In the genomic region with DNA sequence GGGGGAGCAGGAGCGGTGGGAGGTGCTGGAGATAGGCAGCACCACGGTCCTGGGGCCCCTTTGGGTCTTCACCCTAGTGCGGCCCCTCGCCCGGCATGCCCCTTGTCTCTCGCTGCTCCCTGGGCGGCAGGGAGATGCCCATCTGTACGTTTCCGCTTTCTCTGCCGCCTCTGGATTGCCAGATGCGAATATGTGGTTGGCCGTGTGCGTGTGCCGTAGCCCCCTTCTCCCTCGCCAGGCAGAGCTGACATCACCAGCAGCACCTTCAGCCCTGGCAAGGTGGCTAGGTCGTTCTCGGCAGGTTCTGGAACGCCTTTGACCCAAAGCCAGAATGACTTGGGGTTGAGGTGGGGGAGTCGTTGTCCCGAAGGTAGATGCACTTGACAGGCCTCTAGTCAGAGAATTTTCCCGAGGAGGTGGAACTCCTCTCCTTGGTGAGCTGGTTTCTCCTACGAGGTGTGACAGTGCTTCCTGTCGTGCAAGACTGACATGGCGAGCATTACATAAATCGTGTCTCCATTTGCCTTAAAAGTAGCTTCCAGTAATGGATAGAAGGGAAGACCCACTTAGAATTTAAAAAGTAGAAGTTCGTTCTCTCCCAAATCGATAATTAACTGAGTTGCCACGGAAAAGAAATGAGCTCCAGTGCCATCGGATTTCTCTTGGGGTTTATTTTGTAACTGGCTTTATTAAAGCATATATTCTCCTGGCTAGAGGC, we compare ENCODE assay signal across 8 mouse cellular contexts. TPM values are rescaled to one million over a fixed set of nuclear protein-coding genes. Genes with fewer than 3 reads are reported as not detected.
A peak's percentile ranks its signal among the peaks of the same experiment; 100 is the strongest.
DNase-seq lines count a peak whose midpoint lies in the region; ATAC-seq and TF ChIP-seq lines count a peak whose summit lies in the region.

No protein-coding gene starts in this region.

- WGBS in intestine, embryonic 16.5 days = 5% methylated on average over 27 of the region's 29 CpGs

- H3K4me2 ChIP-seq in intestine, embryonic 16.5 days (ENCODE audit: low read depth, low read length) = peak overlapping the region; percentile 68
- H3K4me2 ChIP-seq in myocyte (ENCODE audit: low read depth) = peak overlapping the region; percentile 95

- peaks cover 11% of the 10 kb centered on the region for H3K4me1 ChIP-seq in intestine, embryonic 16.5 days (ENCODE audit: control insufficient read depth, insufficient read depth, low read length)

- H3ac ChIP-seq in myocyte (ENCODE audit: control insufficient read depth, insufficient read length) = peak overlapping the region; percentile 40

- DNase-seq in gastrocnemius, adult 2 months = no peak
- DNase-seq in gastrocnemius, adult 18-20 months (ENCODE audit: low spot score) = no peak
- DNase-seq in thymus, adult 18-20 months = peak; percentile 50 to 62
- DNase-seq in thymus, postnatal 36 days = no peak
- no peak for DNase-seq in right cerebral cortex, postnatal 36 days (ENCODE audit: low spot score in 2 of 2)

- intact Hi-C loops in gastrocnemius, adult 2 months (cut with DNase I) = loop anchor here (2.0 to 5.0 kb wide), 5 partner anchors 106 to 321 kb away; partner anchors contain the start of gene Ttc7b

- H3K79me2 ChIP-seq in myocyte (ENCODE audit: control insufficient read depth, insufficient read depth) = peaks cover 55% of the 10 kb centered on the region

- peak overlapping the region; percentile 96 for H3K9ac ChIP-seq in intestine, embryonic 16.5 days (ENCODE audit: low read depth, low read length)

- H3K4me3 ChIP-seq in gastrocnemius, adult 2 months = peak overlapping the region; percentile 95
- peak overlapping the region; percentile 98 for H3K4me3 ChIP-seq in intestine, embryonic 16.5 days (ENCODE audit: low read length)
- H3K4me3 ChIP-seq in myocyte = peak overlapping the region; percentile 87

- no peak for TF ChIP-seq CTCF in gastrocnemius, adult 2 months (IDR thresholded peaks at IDR 0.05)

- peaks cover 23% of the 10 kb centered on the region for H3K36me3 ChIP-seq in intestine, embryonic 16.5 days (ENCODE audit: control insufficient read depth, insufficient read depth, low read length)
- peaks cover 38% of the 10 kb centered on the region for H3K36me3 ChIP-seq in myocyte (ENCODE audit: control insufficient read depth, insufficient read depth)

- no peaks in the 10 kb centered on the region for H3K27me3 ChIP-seq in intestine, embryonic 16.5 days (replicated peaks; ENCODE audit: control insufficient read depth, insufficient read depth, low read length)
- no peaks in the 10 kb centered on the region for H3K27me3 ChIP-seq in myocyte (ENCODE audit: control insufficient read depth, insufficient read depth, insufficient read length)

- peak overlapping the region; percentile 99 for H3K27ac ChIP-seq in gastrocnemius, adult 2 months
- H3K27ac ChIP-seq in intestine, embryonic 16.5 days (ENCODE audit: low read length) = peak overlapping the region; percentile 93

- no peak for TF ChIP-seq POLR2A in myocyte (IDR thresholded peaks at IDR 0.05; ENCODE audit: insufficient read length, low read depth)

- no peaks in the 10 kb centered on the region for H3K9me3 ChIP-seq in intestine, embryonic 16.5 days (ENCODE audit: control insufficient read depth, low read length)

- ATAC-seq in erythroblast, adult 5-6 weeks (replicated peaks; ENCODE audit: low FRiP score, poor library complexity, severe bottlenecking) = peak; percentile 16; the same call in 1 of the 2 replicates
- peak; percentile 13 for ATAC-seq in intestine, embryonic 16.5 days

TF ChIP-seq in myocyte, 11 proteins besides CTCF, POLR2A, EP300 and RAD21:
- TF ChIP-seq USF1 (IDR thresholded peaks at IDR 0.05; ENCODE audit: low read depth) = no peak
- TF ChIP-seq POLR2AphosphoS2 (IDR thresholded peaks at IDR 0.05; ENCODE audit: insufficient read length, low read depth) = peak; percentile 56

RNA-seq across cellular contexts. Expression of gene Calm1, which starts 1.6 kb away (rescaled TPM):
- total RNA-seq in gastrocnemius, adult 2 months (2021) = 100 to 1,000 TPM; 513 to 579 TPM
- 100 to 1,000 TPM; 568 to 588 TPM for total RNA-seq in gastrocnemius, adult 18-20 months (2021)
- total RNA-seq in erythroblast, adult 5-6 weeks (2015; ENCODE audit: low replicate concordance) = 71.5 and 86.7 TPM in 2 replicates
- 70.8 and 118 TPM in 2 replicates for total RNA-seq in erythroblast, adult 5-6 weeks (2017; ENCODE audit: low replicate concordance)
- 2,576 and 2,612 TPM in 2 replicates for polyA plus RNA-seq in intestine, embryonic 16.5 days (2015; fragmentation: Nextera tagmentation; extraction: Ambion mirVana)
- 385 TPM for polyA plus RNA-seq in myocyte (2012; fragmentation: generic; extraction: Trizol)

RNA-seq across cellular contexts. Expression of gene Nrde2, which starts 41.4 kb away (rescaled TPM):
- 1 to 10 TPM; 7.8 to 9.1 TPM for total RNA-seq in gastrocnemius, adult 2 months (2021)
- 1 to 10 TPM; 7.5 to 7.8 TPM for total RNA-seq in gastrocnemius, adult 18-20 months (2021)
- total RNA-seq in erythroblast, adult 5-6 weeks (2015; ENCODE audit: low replicate concordance) = 0.19 and 8.8 TPM in 2 replicates
- total RNA-seq in erythroblast, adult 5-6 weeks (2017; ENCODE audit: low replicate concordance) = 10.9 and 11.1 TPM in 2 replicates
- polyA plus RNA-seq in intestine, embryonic 16.5 days (2015; fragmentation: Nextera tagmentation; extraction: Ambion mirVana) = 7.9 and 9.0 TPM in 2 replicates
- polyA plus RNA-seq in myocyte (2012; fragmentation: generic; extraction: Trizol) = 9.3 TPM

Comparison
In these comparisons a context has a peak if more than half of its experiments do, and no peak if none do; other contexts are left out.
1. DNase-seq: peak in thymus, adult 18-20 months (2 of 2); none in gastrocnemius, adult 2 months (single experiment), gastrocnemius, adult 18-20 months (single experiment), thymus, postnatal 36 days (0 of 2) and right cerebral cortex, postnatal 36 days (0 of 2).
2. RNA of gene Calm1, which starts 1.6 kb away (total RNA-seq): 568 to 588 TPM in gastrocnemius, adult 18-20 months and 513 to 579 TPM in gastrocnemius, adult 2 months; 70.8 to 118 TPM in erythroblast, adult 5-6 weeks; every median in the first group is over 4 times any median in the second.
3. Peak in every context shown above with its lines, with median percentiles within 50 percentile points of each other: H3K4me3 ChIP-seq.